Mouse (Mus musculus) spleen, postnatal 4 days (tissue): ENCODE data around the gene Zfp273.
"Not testable (repeated sequence)": the region's sequence is repeated elsewhere in the genome, so short reads cannot be mapped to it uniquely, and the experiment has no call there.

Experiments
- DNase-seq, 2 experiments: peaks; one replicate each; pipeline ENCODE4 v3.0.0; 2022; ENCODE audit warnings: low spot score in 2 of 2

Gene Zfp273

DNA sequence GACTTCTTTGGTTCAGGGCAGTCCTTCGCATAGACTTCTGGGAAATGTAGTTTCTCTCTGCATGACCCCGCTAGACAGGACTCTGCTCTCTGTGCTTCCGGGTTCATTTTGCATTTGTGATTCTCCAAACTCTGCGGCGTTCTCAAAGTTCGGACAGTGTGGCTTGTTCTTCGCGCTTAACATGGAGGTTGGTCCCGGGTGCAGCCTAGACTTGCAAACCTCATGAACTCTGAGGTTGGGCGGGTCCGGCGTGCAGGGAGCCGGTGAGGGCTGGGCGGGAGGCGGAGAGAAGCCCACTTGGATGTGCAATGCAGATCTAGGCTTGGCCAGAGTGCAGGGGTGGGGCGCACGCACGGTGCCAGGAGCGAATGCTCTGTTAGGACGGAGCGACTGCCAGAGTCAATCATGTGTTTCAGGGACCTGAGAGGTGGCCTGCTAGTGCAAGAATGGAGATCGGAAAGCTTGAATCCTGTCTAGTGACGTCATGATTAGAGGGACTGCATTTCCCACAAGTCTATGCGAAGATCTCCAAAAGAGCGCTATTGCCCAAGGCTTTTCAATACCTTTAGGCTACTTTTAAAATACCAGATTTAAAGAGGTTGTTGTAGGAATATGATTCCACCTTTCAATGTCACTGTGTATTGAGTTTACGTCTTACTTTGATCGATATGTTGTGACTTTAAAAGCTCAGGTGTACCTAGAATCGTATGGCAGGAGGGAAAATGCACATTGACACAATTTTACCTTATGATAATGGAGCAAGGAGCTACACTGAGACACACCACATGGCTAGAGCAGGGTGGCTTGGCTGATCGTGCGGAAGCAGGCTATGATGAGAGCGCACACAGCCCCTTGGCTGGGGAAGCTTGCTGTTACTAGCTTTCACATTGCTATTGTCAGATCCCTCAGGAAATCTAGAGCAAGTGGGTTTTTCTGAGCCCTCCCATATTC lies at the start of gene Zfp273:
TSS of gene Zfp273 (plus strand) at position 31 of the 951 bp plus-strand sequence.
- peak; percentile 58 to 75 for DNase-seq

DNA sequence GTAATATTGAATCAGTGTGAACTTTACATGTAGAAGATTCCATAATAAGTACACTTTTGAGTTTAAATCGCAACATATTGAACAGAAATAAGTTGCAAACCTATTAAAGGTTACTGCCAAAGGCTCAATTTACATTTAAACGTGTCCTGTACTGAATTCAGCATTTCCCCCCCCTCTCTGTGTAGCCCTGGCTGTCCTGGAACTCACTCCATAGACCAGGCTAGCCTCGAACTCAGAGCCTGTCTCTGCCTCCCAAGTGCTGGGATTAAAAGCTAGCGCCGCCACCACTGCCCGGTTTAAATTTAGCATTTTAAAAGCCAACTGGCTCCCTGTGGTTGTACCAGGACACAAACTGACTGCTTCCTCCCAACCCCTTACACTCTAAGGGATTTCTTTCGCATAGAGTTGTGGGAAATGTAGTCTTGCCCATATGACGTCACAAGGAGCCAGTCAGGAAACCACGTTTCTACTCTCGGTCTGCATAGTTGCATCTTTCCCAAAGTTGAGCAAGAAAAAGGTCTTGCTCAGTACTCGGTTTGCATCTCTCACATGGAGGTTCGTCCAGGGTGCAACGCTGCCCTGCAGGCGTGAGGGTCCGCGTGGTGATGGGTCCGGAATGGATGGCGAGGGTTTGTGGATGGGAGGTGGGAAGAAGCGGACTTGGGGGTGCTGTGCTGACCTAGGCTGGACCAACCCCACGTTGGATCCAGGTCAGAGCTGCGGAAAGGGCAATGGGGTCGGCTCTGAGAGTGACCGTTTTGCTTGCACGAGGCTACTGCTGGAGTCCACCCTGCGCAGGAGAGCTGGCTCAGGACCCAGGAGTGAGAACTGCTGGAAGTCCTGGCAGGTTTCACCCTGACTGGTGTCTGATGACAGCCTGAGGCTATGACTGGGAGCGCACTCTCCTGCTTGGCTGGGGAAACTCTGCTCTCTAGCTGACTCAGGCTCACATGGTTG lies 34.0 kb upstream of the Zfp273 start, which contains the start of gene Zfp493:
TSS of gene Zfp493 (plus strand) at position 429 of the 957 bp plus-strand sequence.
- DNase-seq: peak; percentile 30 to 64

DNA sequence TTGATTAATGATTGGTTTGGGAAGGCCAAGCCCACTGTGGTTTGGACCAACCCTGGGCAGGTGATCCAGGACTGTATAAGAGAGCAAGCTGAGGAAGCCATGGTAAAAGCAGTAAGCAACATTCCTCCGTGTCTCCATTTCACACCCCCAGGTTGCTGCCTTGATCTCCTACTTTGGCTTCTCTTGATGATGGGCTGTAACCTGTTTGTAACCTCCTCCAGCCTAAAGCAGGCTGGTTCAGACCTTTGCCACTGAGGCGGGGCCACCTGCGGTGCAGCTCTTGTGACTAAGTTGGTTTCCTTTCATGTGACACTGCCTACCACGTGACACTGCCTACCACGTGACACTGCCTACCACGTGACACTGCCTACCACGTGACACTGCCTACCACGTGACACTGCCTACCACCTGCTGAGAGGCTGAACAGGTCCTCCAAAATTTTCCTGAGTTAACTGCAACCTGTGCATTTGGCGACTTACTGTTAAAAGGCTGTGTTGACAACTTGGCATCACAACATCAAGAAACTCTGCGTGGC lies 21.6 kb upstream of the Zfp273 start:
- DNase-seq: no peak

DNA sequence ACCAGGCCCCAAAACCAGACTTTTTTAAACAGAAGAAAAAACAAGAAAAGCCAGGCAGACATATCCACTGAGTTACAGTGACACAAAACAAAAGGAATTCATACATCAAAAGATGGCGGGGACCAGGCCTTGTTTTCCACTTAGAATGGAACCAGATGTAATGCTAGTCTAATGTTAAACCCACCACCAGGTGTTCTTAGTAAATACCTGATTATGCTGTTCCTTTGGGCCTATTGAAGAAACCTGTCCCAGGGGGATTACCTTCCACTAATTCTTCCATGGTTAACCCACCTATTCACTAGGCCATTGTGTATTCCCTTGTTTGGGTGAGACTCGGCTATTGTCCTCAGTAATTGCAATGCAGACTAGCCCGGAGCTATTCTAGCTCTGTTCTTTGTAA lies 14.9 kb upstream of the Zfp273 start:
- no peak for DNase-seq

DNA sequence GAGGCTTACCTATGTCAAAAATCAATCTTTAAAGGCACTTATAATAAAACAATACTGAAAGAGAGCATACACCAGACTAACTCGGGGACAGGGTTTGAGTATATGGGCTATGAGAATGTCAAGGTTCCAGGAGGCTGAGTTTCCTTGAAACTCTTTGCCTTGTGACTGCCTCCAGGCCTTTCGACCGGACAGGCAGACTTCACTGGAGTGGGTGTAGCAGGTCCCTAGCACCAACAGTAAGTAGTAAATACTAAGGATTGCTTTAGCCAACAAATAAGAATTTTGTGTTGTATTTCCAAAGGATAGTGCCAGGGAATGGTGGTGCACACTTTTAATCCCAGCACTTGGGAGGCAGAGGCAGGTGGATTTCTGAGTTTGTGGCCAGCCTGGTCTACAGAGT lies 14.4 kb upstream of the Zfp273 start:
- DNase-seq: not testable (repeated sequence)

DNA sequence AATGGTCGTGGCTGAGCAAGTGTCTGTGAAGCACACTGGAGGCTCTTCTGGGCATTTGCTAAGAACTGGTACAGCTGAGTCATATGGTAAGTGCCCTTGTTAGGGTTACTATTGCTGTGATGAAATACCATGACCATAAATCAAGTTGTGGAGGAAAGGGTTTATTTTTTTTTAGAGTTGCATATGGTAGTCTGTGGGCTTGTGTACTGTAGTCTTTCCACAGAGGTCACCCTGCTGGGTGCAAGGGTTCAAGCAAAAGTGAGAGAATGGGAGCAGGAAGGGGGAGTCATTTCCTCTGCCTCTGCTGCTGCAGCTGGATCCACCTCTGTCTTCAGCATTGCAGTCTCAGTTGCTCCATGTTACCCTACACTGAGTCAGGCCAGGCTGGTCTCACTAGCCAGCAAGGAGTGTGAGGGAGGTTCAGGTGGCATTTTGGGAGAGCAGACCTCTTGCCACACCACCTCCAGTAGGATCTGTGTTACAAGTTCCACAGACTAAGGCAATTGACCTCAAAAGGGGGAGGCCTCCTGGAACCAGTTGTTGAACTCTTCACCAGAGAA lies 1.8 kb upstream of the Zfp273 start:
- no peak for DNase-seq

DNA sequence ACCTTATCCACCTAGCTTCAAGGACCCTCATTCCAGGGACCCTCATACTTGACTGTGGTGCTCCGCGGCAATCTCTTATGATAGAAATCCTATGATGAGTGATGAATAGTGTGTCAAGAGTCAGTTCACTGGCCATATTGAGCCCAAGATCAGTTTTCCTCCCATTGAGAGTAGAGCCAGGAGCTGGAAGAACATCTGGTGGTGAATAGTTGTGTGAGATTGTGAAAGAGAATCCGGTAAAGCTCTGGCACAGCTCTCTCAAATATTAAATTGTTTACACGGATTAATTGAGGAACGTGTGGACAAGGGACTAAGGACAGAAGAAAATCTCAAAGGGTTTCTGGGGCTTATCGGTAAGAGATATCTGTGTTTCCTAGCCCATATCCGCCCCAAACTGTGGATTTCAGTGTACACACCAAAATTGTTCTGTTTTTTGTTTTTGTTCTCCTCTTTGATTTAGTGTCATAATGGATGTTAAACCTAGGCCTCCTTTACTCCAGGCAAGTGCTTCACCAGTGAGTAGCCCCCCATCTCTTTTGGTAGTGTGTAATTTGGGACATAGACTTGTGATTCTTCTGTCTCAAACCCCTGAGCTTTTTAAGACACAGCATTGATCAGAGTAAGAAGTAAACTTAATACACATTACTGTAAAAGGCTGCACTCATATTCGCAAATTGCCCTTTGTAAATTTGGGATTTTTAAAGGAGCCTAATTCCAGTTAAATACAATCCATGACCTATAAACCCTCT lies 405 bp upstream of the Zfp273 start:
- no peak for DNase-seq

DNA sequence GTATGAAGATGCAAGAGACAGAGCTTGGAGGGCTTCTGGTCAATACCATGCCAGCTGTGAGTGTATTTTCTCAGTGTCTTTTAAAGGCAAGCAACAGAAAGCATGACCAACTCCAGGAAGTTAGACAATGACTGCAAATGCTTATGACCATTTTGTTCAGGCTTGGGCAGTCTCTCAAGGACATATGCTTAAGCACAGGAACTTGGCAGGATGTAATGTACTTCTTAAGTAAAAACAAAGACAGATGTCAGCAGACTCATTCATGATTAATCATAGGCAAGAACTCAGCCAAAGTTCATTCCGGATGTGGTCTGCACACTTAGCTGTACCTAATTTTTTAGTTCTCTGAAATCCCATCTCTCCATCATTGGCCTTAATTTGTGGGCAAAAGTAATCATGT lies 5.1 kb downstream of the Zfp273 start:
- no peak for DNase-seq

DNA sequence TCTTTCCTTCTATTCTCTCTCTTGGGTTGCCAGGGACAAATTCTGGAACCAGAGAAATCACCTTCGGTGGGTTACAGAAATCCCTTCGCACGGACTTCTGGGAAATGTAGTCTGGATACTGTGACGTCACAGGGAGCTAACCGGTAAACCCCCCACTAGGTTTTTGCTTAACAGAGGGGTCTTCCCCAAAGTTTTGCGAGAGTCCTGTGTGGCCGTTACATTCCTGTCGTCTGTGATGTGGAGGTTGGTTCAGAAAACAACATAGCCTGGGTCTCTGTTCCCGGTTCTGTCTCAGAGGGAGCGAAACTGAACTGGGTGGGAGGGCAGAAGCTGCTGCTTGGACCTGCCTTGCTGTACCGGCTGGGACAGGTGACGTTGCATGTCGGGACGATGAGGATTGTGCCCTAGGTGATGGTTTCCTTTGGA lies 17.4 kb downstream of the Zfp273 start, which contains the start of gene Gm10037:
TSS of gene Gm10037 (plus strand) at position 196 of the 426 bp plus-strand sequence.
- no peak for DNase-seq

DNA sequence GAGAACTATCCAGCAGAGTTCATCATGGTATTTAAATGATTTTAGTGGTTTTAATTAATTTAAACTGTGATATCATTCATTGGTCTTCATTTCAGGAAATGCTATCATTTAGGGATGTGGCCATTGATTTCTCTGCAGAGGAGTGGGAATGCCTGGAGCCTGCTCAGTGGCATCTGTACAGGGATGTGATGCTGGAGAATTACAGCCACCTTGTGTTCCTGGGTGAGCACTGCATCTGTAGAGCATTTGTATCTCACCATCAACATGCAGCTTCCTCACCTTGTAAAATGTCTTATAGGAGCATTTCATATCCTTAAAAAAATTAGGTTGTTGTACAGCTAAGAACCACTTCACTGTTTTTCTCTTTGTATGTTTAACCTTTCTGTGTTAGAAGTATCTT lies 19.6 kb downstream of the Zfp273 start:
- DNase-seq: not testable (repeated sequence)

DNA sequence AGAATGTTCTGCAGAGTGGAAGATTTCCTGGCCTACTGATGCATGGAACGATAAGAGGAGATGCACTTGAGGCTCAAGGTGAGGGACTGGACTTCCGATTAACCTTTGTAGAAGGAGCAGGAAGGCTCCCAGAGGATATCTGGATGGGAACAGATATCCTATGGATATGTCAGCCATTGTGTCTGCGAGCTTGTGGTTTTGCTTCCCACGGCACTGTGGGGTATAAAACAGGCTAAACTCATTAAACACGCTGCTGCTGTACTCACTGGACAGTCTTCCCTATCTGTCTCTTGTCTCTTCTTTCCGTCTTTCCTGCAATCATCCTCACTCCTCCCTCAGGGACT lies 30.2 kb downstream of the Zfp273 start:
- DNase-seq: no peak

DNA sequence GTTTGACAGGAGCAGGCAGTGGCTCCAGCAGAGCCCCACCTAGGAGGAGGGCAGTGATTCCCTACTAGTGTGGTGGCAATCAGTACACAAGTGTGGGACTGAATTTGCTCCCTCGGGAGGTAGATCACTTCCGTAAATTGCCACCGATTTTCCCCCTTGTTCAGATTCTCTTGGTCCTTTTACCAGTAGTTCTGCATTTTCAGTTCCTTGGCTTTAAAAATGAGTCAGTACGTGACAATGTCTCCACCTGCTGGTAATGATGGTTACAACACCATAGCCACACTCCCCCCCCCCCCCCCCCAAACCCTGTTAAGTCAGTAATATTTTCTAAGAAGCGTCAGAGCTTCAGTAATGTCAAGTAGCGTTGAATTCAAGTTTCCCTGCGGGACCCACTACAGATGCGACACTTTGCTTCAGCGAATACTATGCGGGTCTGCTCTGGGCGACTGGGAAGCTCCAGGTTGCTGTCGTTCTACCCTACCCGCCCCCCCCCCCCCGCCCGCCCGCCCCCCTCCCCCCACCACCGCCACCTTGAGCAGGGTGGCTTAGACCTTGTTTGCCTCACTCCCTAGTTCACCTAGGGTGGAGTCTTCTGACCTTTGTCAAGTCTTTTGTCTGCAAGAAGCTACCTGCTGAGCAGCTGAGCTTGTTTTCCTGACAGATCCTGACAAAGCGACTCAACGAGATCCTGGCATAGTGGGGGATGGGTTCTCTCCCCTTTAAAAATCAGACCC lies 30.7 kb downstream of the Zfp273 start:
- DNase-seq: peak; percentile 32 to 70

DNA sequence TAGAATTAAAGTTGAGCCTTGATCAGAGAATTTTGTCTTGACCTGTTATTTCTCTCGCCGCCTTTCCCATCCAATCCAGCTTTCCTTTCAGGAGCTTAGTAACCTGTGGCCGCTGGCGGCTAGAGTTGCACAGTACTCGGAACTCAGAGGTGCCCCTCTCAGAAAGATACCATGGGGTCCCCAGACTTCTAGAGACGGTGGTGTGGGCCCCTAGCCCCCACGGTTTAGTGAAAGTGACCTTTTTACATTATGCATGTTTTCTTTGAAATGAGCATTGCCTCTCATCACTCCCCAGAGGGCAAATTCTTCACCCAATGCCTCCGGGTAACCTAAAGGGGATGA lies 31.3 kb downstream of the Zfp273 start:
- no peak for DNase-seq

DNA sequence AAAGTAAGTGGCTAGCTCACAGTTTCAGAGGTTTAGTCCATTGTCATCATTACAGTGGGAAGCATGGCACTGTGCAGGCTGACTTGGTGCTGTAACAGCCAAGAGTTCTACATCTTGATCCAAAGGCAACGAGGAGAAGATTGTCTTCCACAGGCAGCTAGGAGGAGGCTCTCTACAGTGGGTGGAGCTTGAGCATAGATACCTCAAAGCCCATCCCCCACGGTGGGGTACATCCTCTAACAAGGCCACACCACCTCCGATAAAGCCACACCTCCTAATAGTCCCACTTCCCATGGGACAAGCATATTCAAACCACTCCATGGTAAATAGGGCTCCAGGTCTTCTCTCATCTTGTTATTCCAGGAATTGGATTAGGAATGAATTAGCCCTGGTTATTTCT lies 36.8 kb downstream of the Zfp273 start:
- DNase-seq: no peak

DNA sequence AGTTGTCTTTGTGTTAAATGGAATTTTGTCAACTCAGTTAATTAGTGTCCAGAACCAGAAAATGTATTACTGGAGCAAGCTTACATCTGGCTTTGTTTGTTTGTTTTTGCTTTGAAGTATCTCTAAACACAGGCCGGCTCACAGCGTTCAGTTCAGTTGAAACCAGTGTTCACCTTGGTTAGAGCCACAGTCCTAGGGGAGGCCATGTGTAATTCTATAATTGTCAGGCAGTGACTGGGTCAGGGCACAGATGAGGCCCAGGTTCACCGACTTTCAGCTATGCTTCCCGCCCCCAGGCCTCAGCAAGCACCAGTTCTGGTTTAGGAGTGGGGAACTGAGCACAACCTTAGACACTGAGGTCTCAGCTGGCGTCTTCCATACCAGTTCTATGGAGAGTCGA lies 39.6 kb downstream of the Zfp273 start:
- no peak for DNase-seq

DNA sequence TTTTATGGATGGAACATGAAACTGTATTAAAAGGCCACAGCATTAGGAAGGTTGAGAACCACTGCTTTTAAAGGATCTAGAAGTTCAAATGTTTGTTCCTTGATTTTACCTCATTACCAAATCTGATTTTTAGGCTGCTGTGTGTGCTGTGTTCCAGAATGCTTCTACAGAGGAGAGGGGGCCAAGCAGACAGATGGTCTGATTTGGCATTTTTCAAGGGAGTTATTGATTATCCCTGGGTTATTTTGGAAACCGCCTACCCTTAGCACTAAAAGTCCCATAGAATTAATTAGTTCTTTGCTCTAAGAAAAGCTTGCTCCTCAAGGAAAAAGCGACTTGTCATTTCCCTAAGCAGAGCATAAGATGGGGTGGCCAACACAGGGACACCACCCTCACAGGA lies 40.4 kb downstream of the Zfp273 start:
- no peak for DNase-seq

DNA sequence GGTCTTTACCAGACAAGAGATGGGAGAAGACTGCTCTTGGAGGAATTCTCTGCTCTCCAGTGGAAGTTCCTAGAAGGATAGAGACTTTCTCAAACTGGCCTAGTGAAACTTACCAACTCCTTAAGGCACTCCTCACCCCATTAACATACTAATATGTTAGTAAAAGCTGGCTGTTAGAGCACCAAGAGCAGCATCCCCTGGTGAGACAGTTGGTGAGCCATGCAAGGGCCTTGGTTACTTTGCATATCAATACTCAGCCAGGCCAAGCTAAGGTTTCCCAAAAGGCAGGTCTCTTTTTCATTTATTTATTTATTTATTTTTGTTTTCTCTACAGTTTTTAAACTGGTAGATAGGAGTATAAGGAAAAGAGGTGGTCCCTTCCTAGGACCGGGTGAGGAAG lies 43.8 kb downstream of the Zfp273 start:
- no peak for DNase-seq

DNA sequence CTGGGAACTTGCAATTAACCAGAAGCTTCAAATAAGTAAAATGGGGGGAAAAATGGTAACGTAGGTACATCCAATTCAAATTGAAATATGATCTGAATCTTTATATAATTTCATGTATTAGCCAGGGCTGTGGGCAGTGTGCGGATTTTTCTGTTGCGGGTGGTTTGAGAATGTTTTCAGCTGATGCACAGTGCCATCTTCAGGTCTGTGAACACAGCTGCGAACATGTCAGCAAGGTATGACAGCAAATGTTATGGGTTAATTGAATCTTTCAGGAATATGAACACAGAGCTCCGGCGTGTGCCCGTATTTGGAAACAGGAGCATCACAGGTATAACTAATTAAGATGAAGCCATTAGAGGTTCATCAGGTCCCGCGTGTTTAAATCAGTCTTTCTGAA lies 49.0 kb downstream of the Zfp273 start:
- no peak for DNase-seq

DNA sequence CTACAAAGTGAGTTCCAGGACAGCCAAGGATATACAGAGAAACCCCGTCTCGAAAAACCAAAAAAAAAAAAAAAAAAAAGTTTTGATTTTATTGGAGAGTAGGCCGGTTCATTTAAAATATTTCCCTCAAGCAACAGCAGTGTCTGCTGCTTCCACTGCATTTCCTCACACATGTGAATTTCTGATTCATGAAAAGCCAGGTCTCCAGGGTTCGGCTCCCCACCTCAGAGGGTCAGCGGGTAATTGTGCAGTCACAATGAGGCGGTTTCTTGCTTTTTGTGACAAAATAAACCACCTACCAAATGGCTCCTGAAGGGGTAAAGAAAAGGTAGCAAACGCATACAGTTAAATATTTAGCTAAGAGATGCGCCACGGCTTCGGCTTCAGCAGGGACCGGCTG lies 49.5 kb downstream of the Zfp273 start, which contains the start of gene BC048507:
TSS of gene BC048507 (plus strand) at position 301 of the 400 bp plus-strand sequence.
- no peak for DNase-seq

DNA sequence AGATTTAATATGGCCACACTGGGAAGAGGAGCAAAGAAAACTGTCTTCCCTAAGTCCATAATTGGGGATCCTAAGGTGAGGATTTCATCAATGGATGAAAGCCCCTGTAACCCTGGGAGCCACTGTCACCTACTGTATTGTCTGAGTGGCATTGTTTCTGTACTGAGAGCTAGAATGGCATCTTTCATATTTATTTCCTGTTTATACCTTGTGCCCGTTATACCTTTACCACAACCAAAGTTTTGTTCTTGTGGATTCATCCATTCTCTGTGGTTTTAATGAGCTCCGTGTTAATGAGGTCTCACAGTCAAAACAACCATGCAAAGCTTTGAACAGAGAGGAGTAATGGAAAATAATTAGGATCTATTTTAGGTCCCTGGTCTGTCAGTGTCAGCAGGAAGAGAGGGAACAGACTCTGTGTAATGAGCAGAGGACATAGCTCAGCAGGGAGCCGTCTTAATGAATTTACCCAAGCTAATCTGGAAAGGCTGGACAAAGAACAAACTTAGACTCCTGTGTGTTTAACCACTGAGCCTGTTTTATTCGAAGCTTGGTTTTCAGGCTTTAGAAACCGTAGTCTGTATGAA lies 51.3 kb downstream of the Zfp273 start:
- DNase-seq: no peak
